Mouse (Mus musculus) midbrain, embryonic 11.5 days (tissue): ENCODE data around the gene Eif2s2. TPM values are rescaled to one million over a fixed set of nuclear protein-coding genes. Genes with fewer than 3 reads are reported as not detected.

Source experiments
- polyA plus RNA-seq: library from polyadenylated mRNA; unstranded; fragments of >200 nt; fragmentation: Nextera tagmentation; extraction: Ambion mirVana; gene quantifications from 2 replicates; pipeline ENCODE4 v1.2.1, GENCODE M21; 2014

Eif2s2 gene
- polyA plus RNA-seq, 1 experiment from 2014 or later, result 135 TPM

Other genes starting within 250 kb of the Eif2s2 start
- 12.7 and 14.0 TPM in 2 replicates for gene Chmp4b, start 241.2 kb downstream of the Eif2s2 start, polyA plus RNA-seq
- gene Gm14214, start 122.9 kb downstream of the Eif2s2 start, polyA plus RNA-seq, result not detected in 2 replicates
- gene Raly, start 101.8 kb downstream of the Eif2s2 start, polyA plus RNA-seq, result 56.9 and 66.8 TPM in 2 replicates
- 0.36 and 0.40 TPM in 2 replicates for gene a, start 101.5 kb downstream of the Eif2s2 start, polyA plus RNA-seq
- 0.07 and 0.11 TPM in 2 replicates for gene Gm14226, start 125.3 kb upstream of the Eif2s2 start, polyA plus RNA-seq
- gene Ahcy, start 181.6 kb upstream of the Eif2s2 start, polyA plus RNA-seq, result 75.2 and 87.3 TPM in 2 replicates
- gene Itch, start 240.6 kb upstream of the Eif2s2 start, polyA plus RNA-seq, result 52.2 and 56.5 TPM in 2 replicates